25 mouse cellular contexts compared by ENCODE assay signal in the genomic region with DNA sequence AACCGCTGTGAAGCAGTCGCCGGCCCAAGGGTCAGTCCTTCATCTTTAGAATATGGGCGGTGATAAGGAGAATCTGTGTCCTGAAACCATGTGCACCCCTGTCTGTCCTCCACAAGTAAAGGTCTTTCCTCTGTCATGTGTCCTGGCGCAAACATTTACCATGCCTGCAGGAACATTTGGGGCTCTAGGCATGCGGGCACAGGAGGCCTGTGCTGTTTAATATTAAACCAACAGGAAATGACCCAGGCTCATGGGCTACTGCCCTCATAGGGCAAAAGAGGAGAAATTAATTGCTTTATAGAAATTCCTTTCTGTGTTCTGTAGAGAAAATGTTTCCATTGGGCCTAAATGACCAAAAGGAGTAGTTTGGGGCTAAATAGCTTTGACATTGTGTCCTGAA. TPM values are rescaled to one million over a fixed set of nuclear protein-coding genes. Genes with fewer than 3 reads are reported as not detected.
DNase-seq lines count a peak whose midpoint lies in the region; ATAC-seq and TF ChIP-seq lines count a peak whose summit lies in the region.
"Had no signal": no experiment of that assay in that cellular context is flagged by ENCODE, and none has a peak within 500 bp of the region (broad histone marks: within the 10 kb centered on the region; RNA-seq: fewer than 3 reads in every experiment).

No protein-coding gene starts in this region.

- no peak for TF ChIP-seq CTCF in stomach, postnatal 0 days (IDR thresholded peaks at IDR 0.05; ENCODE audit: low read depth)
- TF ChIP-seq CTCF in kidney, adult 2 months (conservative IDR thresholded peaks at IDR 0.05; ENCODE audit: insufficient read depth, insufficient read length, low read depth, low read length), result no peak
- TF ChIP-seq CTCF in kidney, postnatal 0 days (IDR thresholded peaks at IDR 0.05; ENCODE audit: low read depth), result no peak

- H3K4me1 ChIP-seq in stomach, embryonic 15.5 days, result peaks cover 8% of the 10 kb centered on the region; the same call in 1 of the 2 replicates
- no peaks in the 10 kb centered on the region for H3K4me1 ChIP-seq in stomach, postnatal 0 days (replicated peaks; ENCODE audit: control insufficient read depth, insufficient read depth)
- H3K4me1 ChIP-seq in kidney, adult 2 months (ENCODE audit: control insufficient read depth, insufficient read depth, low read length), result peaks cover 38% of the 10 kb centered on the region
- H3K4me1 ChIP-seq in kidney, postnatal 0 days (replicated peaks; ENCODE audit: insufficient read depth, low read length), result peaks cover 16% of the 10 kb centered on the region
- H3K4me1 ChIP-seq in hindbrain, embryonic 11.5 days (replicated peaks; ENCODE audit: control insufficient read depth, insufficient read depth, low read length), result no peaks in the 10 kb centered on the region
- H3K4me1 ChIP-seq: forebrain, embryonic 12.5 days; heart, embryonic 15.5 days; hindbrain, embryonic 15.5 days; neural tube, embryonic 15.5 days had no signal

- H3K36me3 ChIP-seq in stomach, embryonic 15.5 days, result no peaks in the 10 kb centered on the region
- no peaks in the 10 kb centered on the region for H3K36me3 ChIP-seq in stomach, postnatal 0 days (ENCODE audit: control insufficient read depth, insufficient read depth, low read length)
- H3K36me3 ChIP-seq in kidney, adult 2 months (ENCODE audit: control insufficient read depth, insufficient read depth, low read length), result no peaks in the 10 kb centered on the region
- H3K36me3 ChIP-seq in kidney, postnatal 0 days (ENCODE audit: insufficient read depth, low read length), result no peaks in the 10 kb centered on the region
- H3K36me3 ChIP-seq in hindbrain, embryonic 11.5 days (ENCODE audit: control insufficient read depth, insufficient read depth, low read length), result no peaks in the 10 kb centered on the region
- H3K36me3 ChIP-seq: embryonic facial prominence, embryonic 12.5 days; forebrain, embryonic 12.5 days; heart, embryonic 15.5 days; hindbrain, embryonic 15.5 days; intestine, embryonic 15.5 days; neural tube, embryonic 15.5 days had no signal

- TF ChIP-seq EP300 in stomach, postnatal 0 days (optimal IDR thresholded peaks at IDR 0.05), result no peak

- no peak for TF ChIP-seq POLR2A in kidney, adult 2 months (IDR thresholded peaks at IDR 0.05; ENCODE audit: low read depth, low read length)

- H3K9ac ChIP-seq in stomach, embryonic 15.5 days, result no peak overlapping the region
- H3K9ac ChIP-seq in stomach, postnatal 0 days (ENCODE audit: low read length), result no peak overlapping the region
- no peak overlapping the region for H3K9ac ChIP-seq in kidney, postnatal 0 days (ENCODE audit: low read depth, low read length)
- H3K9ac ChIP-seq in hindbrain, embryonic 11.5 days (ENCODE audit: low read depth, low read length), result no peak overlapping the region
- H3K9ac ChIP-seq: embryonic facial prominence, embryonic 12.5 days; forebrain, embryonic 12.5 days; heart, embryonic 15.5 days; hindbrain, embryonic 15.5 days; intestine, embryonic 15.5 days; neural tube, embryonic 15.5 days had no signal

- ATAC-seq in stomach, embryonic 15.5 days (ENCODE audit: insufficient read depth, low FRiP score, low read depth), result no peak
- no peak for ATAC-seq in stomach, postnatal 0 days (ENCODE audit: low FRiP score, low TSS enrichment)
- ATAC-seq in kidney, postnatal 0 days (replicated peaks; ENCODE audit: low FRiP score, low read depth), result no peak; the same call in 1 of the 2 replicates
- ATAC-seq in hindbrain, embryonic 11.5 days (ENCODE audit: low FRiP score), result no peak
- ATAC-seq: intestine, embryonic 15.5 days; lung, postnatal 0 days had no signal

- no peak overlapping the region for H3K4me3 ChIP-seq in stomach, embryonic 15.5 days (replicated peaks)
- no peak overlapping the region for H3K4me3 ChIP-seq in stomach, postnatal 0 days (ENCODE audit: low read depth, low read length)
- H3K4me3 ChIP-seq in kidney, adult 2 months (ENCODE audit: insufficient read depth, low read depth, low read length), result no peak overlapping the region
- H3K4me3 ChIP-seq in kidney, postnatal 0 days (replicated peaks; ENCODE audit: low read depth, low read length), result no peak overlapping the region
- no peak overlapping the region for H3K4me3 ChIP-seq in hindbrain, embryonic 11.5 days (ENCODE audit: low read depth, low read length)
- H3K4me3 ChIP-seq: embryonic facial prominence, embryonic 12.5 days; forebrain, embryonic 12.5 days; gastrocnemius, adult 2 months; heart, embryonic 15.5 days; hindbrain, embryonic 15.5 days; intestine, embryonic 15.5 days; neural tube, embryonic 15.5 days had no signal

- no peak for DNase-seq in stomach, postnatal 0 days (ENCODE audit: low spot score)
- DNase-seq in kidney, adult 2 months, result peak; percentile 89
- peak; percentile 36 for DNase-seq in kidney, postnatal 0 days (ENCODE audit: low spot score)
- no peak for DNase-seq in right cerebral cortex, postnatal 25 days
- DNase-seq in testis, postnatal 10 days (ENCODE audit: low spot score), result no peak
- no peak for DNase-seq in hindbrain, embryonic 11.5 days (ENCODE audit: low spot score)
- DNase-seq: adrenal gland, postnatal 14 days; B cell, adult 2 months; cerebellum, adult 2 months; cerebellum, postnatal 25 days; gastrocnemius, adult 2 months; heart, postnatal 36 days; right cerebral cortex, adult 18-20 months; thymus, postnatal 14 days had no signal

- no peaks in the 10 kb centered on the region for H3K9me3 ChIP-seq in stomach, embryonic 15.5 days
- no peaks in the 10 kb centered on the region for H3K9me3 ChIP-seq in stomach, postnatal 0 days (ENCODE audit: control insufficient read depth, low read length)
- no peaks in the 10 kb centered on the region for H3K9me3 ChIP-seq in kidney, postnatal 0 days (replicated peaks; ENCODE audit: low read length)
- H3K9me3 ChIP-seq in hindbrain, embryonic 11.5 days (ENCODE audit: control insufficient read depth, low read length), result no peaks in the 10 kb centered on the region
- H3K9me3 ChIP-seq: embryonic facial prominence, embryonic 12.5 days; forebrain, embryonic 12.5 days; heart, embryonic 15.5 days; hindbrain, embryonic 15.5 days; intestine, embryonic 15.5 days; neural tube, embryonic 15.5 days had no signal

- no peaks in the 10 kb centered on the region for H3K27me3 ChIP-seq in stomach, embryonic 15.5 days (replicated peaks)
- H3K27me3 ChIP-seq in stomach, postnatal 0 days (ENCODE audit: control insufficient read depth, insufficient read depth, low read length), result no peaks in the 10 kb centered on the region
- no peaks in the 10 kb centered on the region for H3K27me3 ChIP-seq in kidney, adult 2 months (replicated peaks; ENCODE audit: control insufficient read depth, insufficient read depth, low read length)
- H3K27me3 ChIP-seq in kidney, postnatal 0 days (ENCODE audit: insufficient read depth, low read length), result no peaks in the 10 kb centered on the region
- no peaks in the 10 kb centered on the region for H3K27me3 ChIP-seq in hindbrain, embryonic 11.5 days (ENCODE audit: control insufficient read depth, insufficient read depth, low read length)
- H3K27me3 ChIP-seq: CH12.LX; embryonic facial prominence, embryonic 12.5 days; forebrain, embryonic 12.5 days; heart, embryonic 15.5 days; hindbrain, embryonic 15.5 days; intestine, embryonic 15.5 days; neural tube, embryonic 15.5 days had no signal

- no peak overlapping the region for H3K4me2 ChIP-seq in stomach, embryonic 15.5 days
- no peak overlapping the region for H3K4me2 ChIP-seq in stomach, postnatal 0 days (replicated peaks; ENCODE audit: low read depth)
- H3K4me2 ChIP-seq in kidney, postnatal 0 days (ENCODE audit: low read length), result no peak overlapping the region
- H3K4me2 ChIP-seq in hindbrain, embryonic 11.5 days (replicated peaks; ENCODE audit: low read depth, low read length), result no peak overlapping the region
- H3K4me2 ChIP-seq: embryonic facial prominence, embryonic 12.5 days; forebrain, embryonic 12.5 days; heart, embryonic 15.5 days; hindbrain, embryonic 15.5 days; intestine, embryonic 15.5 days; midbrain, embryonic 11.5 days; neural tube, embryonic 15.5 days had no signal

- H3K27ac ChIP-seq in stomach, embryonic 15.5 days, result peak overlapping the region; percentile 81
- no peak overlapping the region for H3K27ac ChIP-seq in stomach, postnatal 0 days (replicated peaks)
- H3K27ac ChIP-seq in kidney, adult 2 months (ENCODE audit: insufficient read depth, low read depth, low read length), result peak overlapping the region; percentile 98
- H3K27ac ChIP-seq in kidney, postnatal 0 days, result peak overlapping the region; percentile 86
- H3K27ac ChIP-seq in hindbrain, embryonic 11.5 days (ENCODE audit: low read depth, low read length), result no peak overlapping the region
- H3K27ac ChIP-seq: embryonic facial prominence, embryonic 12.5 days; forebrain, embryonic 12.5 days; gastrocnemius, adult 2 months; heart, embryonic 15.5 days; hindbrain, embryonic 15.5 days; intestine, embryonic 15.5 days; macrophage; neural tube, embryonic 15.5 days had no signal

- WGBS in stomach, embryonic 15.5 days, result 84% methylated on average over 6 of the region's 6 CpGs
- WGBS in stomach, postnatal 0 days, result 83% methylated on average over 6 of the region's 6 CpGs
- WGBS in kidney, adult 2 months, result 28% methylated on average over 6 of the region's 6 CpGs
- 75% methylated on average over 6 of the region's 6 CpGs for WGBS in kidney, postnatal 0 days
- 92% methylated on average over 6 of the region's 6 CpGs for WGBS in hindbrain, embryonic 11.5 days

RNA-seq across cellular contexts. Expression of a gene that starts 36.5 kb away (rescaled TPM):
- polyA plus RNA-seq in stomach, embryonic 15.5 days (2015; fragmentation: Nextera tagmentation; extraction: Ambion mirVana), result 6.0 and 6.9 TPM in 2 replicates
- 3.3 and 3.4 TPM in 2 replicates for polyA plus RNA-seq in stomach, postnatal 0 days (2015; fragmentation: Nextera tagmentation; extraction: Ambion mirVana)
- polyA plus RNA-seq in kidney, adult 2 months (2012; rRNA removed), result 17.8 and 18.4 TPM in 2 replicates
- 8.0 and 9.0 TPM in 2 replicates for polyA plus RNA-seq in kidney, postnatal 0 days (2015; fragmentation: Nextera tagmentation; extraction: Ambion mirVana)
- polyA plus RNA-seq in hindbrain, embryonic 11.5 days (2014; fragmentation: Nextera tagmentation; extraction: Ambion mirVana), result 0.70 and 4.1 TPM in 2 replicates

Comparison
In these comparisons a context has a peak if more than half of its experiments do, and no peak if none do; other contexts are left out.
1. H3K27ac ChIP-seq: peak in stomach, embryonic 15.5 days (single experiment), kidney, adult 2 months (single experiment) and kidney, postnatal 0 days (single experiment); none in stomach, postnatal 0 days (single experiment) and hindbrain, embryonic 11.5 days (single experiment).
2. DNase-seq: peak in kidney, adult 2 months (single experiment) and kidney, postnatal 0 days (single experiment); none in stomach, postnatal 0 days (single experiment), right cerebral cortex, postnatal 25 days (single experiment), testis, postnatal 10 days (single experiment) and hindbrain, embryonic 11.5 days (single experiment).